Mouse (Mus musculus) myocyte (in vitro differentiated cells): ENCODE measurements around the gene Gabarap. TPM values are rescaled to one million over a fixed set of nuclear protein-coding genes. Genes with fewer than 3 reads are reported as not detected.

Source experiments
- H3K27me3 ChIP-seq: one replicate; pipeline ENCODE4 v1.6.1; 2011; ENCODE audit not compliant: control insufficient read depth, insufficient read depth, insufficient read length
- H3K36me3 ChIP-seq: one replicate; pipeline ENCODE4 v1.6.1; 2011; ENCODE audit not compliant: control insufficient read depth, insufficient read depth
- H3K4me2 ChIP-seq: one replicate; pipeline ENCODE4 v1.6.1; 2011; ENCODE audit warnings: low read depth, control low read depth
- H3K4me3 ChIP-seq: one replicate; pipeline ENCODE4 v1.5.1; 2011; ENCODE audit warnings: mild to moderate bottlenecking, control low read depth, moderate library complexity
- H3K79me2 ChIP-seq: one replicate; pipeline ENCODE4 v1.6.1; 2011; ENCODE audit not compliant: control insufficient read depth, insufficient read depth
- H3ac ChIP-seq: one replicate; pipeline ENCODE4 v1.6.1; 2011; ENCODE audit not compliant: control insufficient read depth, insufficient read length
- CEBPB ChIP-seq: IDR thresholded peaks from 2 replicates; pipeline ENCODE4 v1.6.1; 2011; ENCODE audit warnings: mild to moderate bottlenecking, moderate library complexity; ENCODE audit not compliant: poor library complexity, insufficient read depth, severe bottlenecking
- E2F4 ChIP-seq: IDR thresholded peaks from one replicate; pipeline ENCODE4 v1.6.1; 2011; ENCODE audit warnings: mild to moderate bottlenecking, control low read depth, moderate library complexity; ENCODE audit not compliant: insufficient read depth
- MAX ChIP-seq: IDR thresholded peaks from one replicate; pipeline ENCODE4 v1.6.1; 2011; ENCODE audit warnings: low read depth, mild to moderate bottlenecking, control low read depth
- MYOD1 ChIP-seq, 3 experiments: IDR thresholded peaks; one replicate each; pipeline ENCODE4 v1.6.1; 2011; ENCODE audit warnings: control low read depth in 2 of 3, low read depth in 2 of 3, mild to moderate bottlenecking in 2 of 3, moderate library complexity in 1 of 3; ENCODE audit not compliant: insufficient read length in 2 of 3, control insufficient read depth in 1 of 3
- MYOG ChIP-seq, 3 experiments: IDR thresholded peaks; one replicate each; pipeline ENCODE4 v1.6.1; 2011; ENCODE audit warnings: control low read depth in 2 of 3, low read depth in 2 of 3, mild to moderate bottlenecking in 2 of 3; ENCODE audit not compliant: insufficient read length in 2 of 3, control insufficient read depth in 1 of 3, insufficient read depth in 1 of 3
- POLR2A ChIP-seq: IDR thresholded peaks from one replicate; pipeline ENCODE4 v1.6.1; 2011; ENCODE audit warnings: low read depth, mild to moderate bottlenecking, control low read depth, moderate library complexity; ENCODE audit not compliant: insufficient read length
- POLR2AphosphoS2 ChIP-seq: IDR thresholded peaks from one replicate; pipeline ENCODE4 v1.6.1; 2011; ENCODE audit warnings: low read depth, control low read depth; ENCODE audit not compliant: insufficient read length
- REST ChIP-seq: IDR thresholded peaks from one replicate; pipeline ENCODE4 v1.6.1; 2011; ENCODE audit warnings: mild to moderate bottlenecking, control low read depth, moderate library complexity; ENCODE audit not compliant: insufficient read depth, insufficient read length
- SRF ChIP-seq: IDR thresholded peaks from one replicate; pipeline ENCODE4 v1.6.1; 2011; ENCODE audit warnings: low read depth; ENCODE audit not compliant: control insufficient read depth, insufficient read length
- TCF12 ChIP-seq: IDR thresholded peaks from one replicate; pipeline ENCODE4 v1.6.1; 2011; ENCODE audit warnings: mild to moderate bottlenecking, control low read depth; ENCODE audit not compliant: poor library complexity, insufficient read depth, severe bottlenecking
- TCF3 ChIP-seq: IDR thresholded peaks from one replicate; pipeline ENCODE4 v1.6.1; 2011; ENCODE audit warnings: low read depth, control low read depth; ENCODE audit not compliant: insufficient read length
- USF1 ChIP-seq: IDR thresholded peaks from one replicate; pipeline ENCODE4 v1.6.1; 2011; ENCODE audit warnings: low read depth, mild to moderate bottlenecking, control low read depth, moderate library complexity
- polyA plus RNA-seq: library from polyadenylated mRNA; unstranded; fragments of >200 nt; fragmentation: generic; extraction: Trizol; gene quantifications from one replicate; pipeline ENCODE4 v1.2.1, GENCODE M21; 2012; ENCODE audit warnings: missing spikeins

The Gabarap gene
- polyA plus RNA-seq, 1 experiment: 530 TPM

DNA sequence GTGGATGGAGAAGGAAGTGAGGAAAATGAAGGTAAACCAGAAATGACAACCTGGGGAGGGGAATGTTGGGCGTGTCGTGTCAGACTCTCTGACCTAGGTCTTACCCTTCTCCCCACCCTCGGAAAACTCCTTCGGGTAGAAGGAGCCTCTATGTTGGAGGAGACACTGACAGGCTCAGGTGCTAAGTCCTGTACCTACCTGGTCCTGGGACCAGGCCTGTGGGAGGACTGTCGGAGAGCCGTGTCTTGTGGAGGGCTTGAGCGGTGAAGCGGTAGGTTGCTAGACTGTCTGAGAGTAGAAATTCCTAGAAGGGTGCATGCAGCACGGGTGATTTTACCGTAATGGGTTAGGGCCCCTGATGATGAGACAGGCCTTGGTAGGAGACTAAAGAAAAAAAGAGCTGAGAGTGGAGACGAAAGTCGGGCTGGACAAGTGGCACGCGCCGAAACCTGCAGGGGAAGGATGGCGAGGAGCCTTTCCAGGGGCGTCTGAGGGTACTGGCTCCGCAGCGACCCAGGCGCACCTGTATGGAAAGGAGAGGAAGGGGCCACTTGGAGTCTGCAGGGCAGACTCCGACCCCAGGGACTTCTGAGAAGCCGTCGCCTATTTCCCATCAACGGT, 26.2 kb upstream of the Gabarap start, which contains the start of gene Cldn7:
Gene Cldn7 (plus strand): TSS at position 130 of the 621 bp plus-strand sequence.
- no peak within 1 kb of the TSS for H3ac ChIP-seq
- no peaks in the 10 kb centered on the region for H3K79me2 ChIP-seq
- H3K4me2 ChIP-seq: no peak within 1 kb of the TSS
- no peak within 1 kb of the TSS for H3K4me3 ChIP-seq
- peaks cover 12% of the 10 kb centered on the region for H3K36me3 ChIP-seq
- TF ChIP-seq USF1: no peak
- no peak for TF ChIP-seq REST
- no peak for TF ChIP-seq MYOD1 (IDR thresholded peaks at IDR 0.05; ENCODE audit: control insufficient read depth in 1 of 3, insufficient read length in 2 of 3, low read depth in 2 of 3)
- peaks cover 36% of the 10 kb centered on the region for H3K27me3 ChIP-seq

DNA sequence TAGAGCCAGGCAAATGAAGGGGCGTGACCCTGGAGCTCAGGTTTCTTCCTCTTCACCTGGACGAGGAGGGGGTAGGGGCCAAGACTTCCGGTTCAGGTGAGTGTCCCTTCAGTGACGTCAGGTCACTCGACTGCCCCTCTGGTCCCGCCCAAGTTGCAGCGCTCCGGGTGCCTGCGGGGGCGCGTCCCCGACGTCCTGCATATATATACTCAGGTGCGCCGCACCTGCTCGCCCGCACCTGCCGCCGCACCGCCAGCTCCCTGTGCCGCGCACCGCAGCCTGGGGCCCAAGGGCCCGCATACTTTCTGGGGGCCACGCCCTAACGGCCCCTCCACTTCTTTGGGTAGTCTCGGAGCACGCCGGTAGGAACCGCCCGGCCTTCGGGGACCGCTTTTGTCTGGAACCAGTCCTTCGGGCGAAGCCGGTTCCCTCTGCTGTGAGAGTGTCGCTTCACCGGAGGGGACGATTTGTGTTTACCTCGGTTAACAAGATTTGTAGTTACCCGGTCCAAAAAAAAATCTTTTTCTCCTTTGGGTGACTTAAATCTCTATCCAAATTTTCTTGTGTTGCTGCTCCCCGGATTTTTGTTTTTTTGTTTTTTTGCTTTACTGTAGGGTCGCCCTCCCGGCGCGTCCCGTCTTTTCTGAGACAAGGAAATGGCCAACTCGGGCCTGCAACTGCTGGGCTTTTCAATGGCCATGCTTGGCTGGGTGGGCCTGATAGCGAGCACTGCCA, 25.5 kb upstream of the Gabarap start:
- Histone ChIP-seq H3K79me2 (no peaks in the 10 kb centered on the region), H3K4me2 (no peak overlapping the region), H3ac (no peak overlapping the region), H3K27me3 (peaks cover 36% of the 10 kb centered on the region), H3K4me3 (no peak overlapping the region), H3K36me3 (peaks cover 19% of the 10 kb centered on the region)
- TF ChIP-seq REST (no peak), TCF3 (no peak), MAX (no peak), USF1 (no peak), SRF (no peak), CEBPB (no peak), MYOG (IDR thresholded peaks at IDR 0.05; ENCODE audit: control insufficient read depth in 1 of 3, insufficient read depth in 1 of 3, insufficient read length in 2 of 3, low read depth in 2 of 3) (no peak), E2F4 (no peak), MYOD1 (IDR thresholded peaks at IDR 0.05; ENCODE audit: control insufficient read depth in 1 of 3, insufficient read length in 2 of 3, low read depth in 2 of 3) (no peak), TCF12 (no peak), POLR2AphosphoS2 (no peak)

DNA sequence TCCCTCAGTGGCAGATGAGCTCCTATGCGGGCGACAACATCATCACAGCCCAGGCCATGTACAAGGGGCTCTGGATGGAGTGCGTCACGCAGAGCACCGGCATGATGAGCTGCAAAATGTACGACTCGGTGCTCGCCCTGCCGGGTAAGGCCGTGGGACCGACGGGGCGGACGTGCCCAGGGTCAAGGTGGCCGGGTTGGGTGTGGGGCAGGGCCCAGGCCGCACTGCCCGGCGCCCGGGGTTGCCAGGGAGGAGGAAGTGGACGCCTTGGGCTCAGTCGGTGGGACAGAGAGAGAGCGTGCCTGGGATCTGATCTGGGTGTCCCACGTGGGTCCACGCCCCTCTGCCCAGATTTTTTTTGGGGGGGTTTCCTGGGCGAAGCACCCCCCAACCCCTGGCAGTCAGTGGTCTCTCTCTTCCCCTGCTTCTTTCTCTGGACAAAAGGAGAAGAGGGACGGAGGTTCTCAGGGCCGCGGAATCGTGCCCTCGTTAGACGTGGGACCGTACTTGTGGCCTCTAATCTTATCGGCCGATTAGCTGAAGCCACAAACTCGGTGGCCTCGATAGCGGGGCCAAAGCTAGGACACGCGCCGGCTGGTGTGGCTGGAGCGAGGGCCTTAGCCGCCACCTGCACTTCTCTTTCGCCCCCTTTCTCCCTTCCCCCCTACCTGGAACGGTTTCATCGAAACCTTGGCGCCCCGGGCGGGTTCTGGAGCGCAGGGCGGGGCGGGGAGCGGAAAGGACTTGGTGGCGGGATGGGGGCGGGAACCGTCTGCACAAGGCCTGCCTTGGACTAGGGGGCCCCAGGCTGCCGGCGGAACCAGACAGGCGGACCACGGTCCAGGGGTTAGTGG, 24.7 kb upstream of the Gabarap start:
- Histone ChIP-seq H3K4me2 (no peak overlapping the region), H3ac (no peak overlapping the region), H3K27me3 (peaks cover 36% of the 10 kb centered on the region), H3K4me3 (no peak overlapping the region), H3K36me3 (peaks cover 19% of the 10 kb centered on the region), H3K79me2 (no peaks in the 10 kb centered on the region)
- TF ChIP-seq POLR2AphosphoS2 (peak; percentile 20), CEBPB (no peak)

DNA sequence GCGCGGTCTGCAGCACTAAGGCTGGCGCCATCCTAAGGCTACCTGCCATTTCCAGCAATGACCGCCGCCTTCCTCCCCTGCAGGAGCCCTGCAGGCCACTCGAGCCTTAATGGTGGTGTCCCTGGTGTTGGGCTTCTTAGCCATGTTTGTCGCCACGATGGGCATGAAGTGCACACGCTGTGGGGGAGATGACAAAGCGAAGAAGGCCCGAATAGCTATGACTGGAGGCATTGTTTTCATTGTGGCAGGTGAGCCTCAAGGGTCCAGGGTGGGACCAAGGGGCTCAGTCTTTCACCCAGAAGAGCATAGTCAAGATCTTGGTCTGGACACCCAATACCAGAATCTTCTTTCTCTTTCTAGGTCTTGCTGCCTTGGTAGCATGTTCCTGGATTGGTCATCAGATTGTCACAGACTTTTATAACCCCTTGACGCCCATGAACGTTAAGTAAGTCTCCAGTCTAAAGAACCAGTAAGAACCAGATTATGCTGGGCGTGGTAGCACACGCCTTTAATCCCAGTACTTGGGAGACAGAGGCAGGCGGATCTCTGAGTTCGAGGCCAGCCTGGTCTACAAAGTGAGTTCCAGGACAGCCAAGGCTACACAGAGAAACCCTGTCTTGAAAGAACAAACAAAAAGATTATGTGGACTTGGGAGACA, 24.0 kb upstream of the Gabarap start:
- Histone ChIP-seq H3ac (no peak overlapping the region), H3K79me2 (no peaks in the 10 kb centered on the region), H3K36me3 (peaks cover 20% of the 10 kb centered on the region), H3K4me2 (no peak overlapping the region), H3K27me3 (peaks cover 34% of the 10 kb centered on the region), H3K4me3 (no peak overlapping the region)
- TF ChIP-seq TCF12 (no peak), REST (no peak), E2F4 (no peak), MAX (no peak), USF1 (no peak), CEBPB (no peak), TCF3 (no peak), MYOG (IDR thresholded peaks at IDR 0.05; ENCODE audit: control insufficient read depth in 1 of 3, insufficient read depth in 1 of 3, insufficient read length in 2 of 3, low read depth in 2 of 3) (no peak), POLR2AphosphoS2 (no peak), MYOD1 (IDR thresholded peaks at IDR 0.05; ENCODE audit: control insufficient read depth in 1 of 3, insufficient read length in 2 of 3, low read depth in 2 of 3) (no peak)

DNA sequence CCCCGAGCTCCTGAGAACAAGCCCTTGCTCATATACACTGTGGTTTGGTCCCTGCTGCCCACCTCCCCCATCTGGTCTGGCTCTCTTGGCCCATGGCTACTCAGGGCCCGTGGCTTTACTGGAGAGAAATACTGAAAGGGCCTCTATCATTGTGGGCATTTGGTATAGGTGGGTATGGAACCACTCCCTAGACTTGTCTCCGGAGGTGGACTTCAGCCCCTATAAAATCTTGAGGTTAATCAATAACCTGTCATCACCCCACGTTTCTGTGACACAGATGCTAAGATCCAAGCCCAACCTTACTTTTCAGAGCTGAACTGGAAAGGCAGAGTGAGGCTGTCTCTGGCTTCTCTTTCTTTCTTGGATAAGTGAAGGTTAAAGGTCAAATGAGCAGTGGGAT, 22.1 kb upstream of the Gabarap start:
- TF ChIP-seq REST (no peak), CEBPB (no peak), POLR2A (no peak), MAX (no peak), SRF (no peak), E2F4 (no peak), MYOD1 (IDR thresholded peaks at IDR 0.05; ENCODE audit: control insufficient read depth in 1 of 3, insufficient read length in 2 of 3, low read depth in 2 of 3) (no peak), POLR2AphosphoS2 (no peak)
- Histone ChIP-seq H3K27me3 (peaks cover 23% of the 10 kb centered on the region), H3K36me3 (peaks cover 35% of the 10 kb centered on the region), H3K4me2 (no peak overlapping the region), H3K79me2 (no peaks in the 10 kb centered on the region), H3ac (no peak overlapping the region), H3K4me3 (no peak overlapping the region)
